Mouse (Mus musculus): ENCODE measurements around the gene Sgca.

Sgca gene

DNA sequence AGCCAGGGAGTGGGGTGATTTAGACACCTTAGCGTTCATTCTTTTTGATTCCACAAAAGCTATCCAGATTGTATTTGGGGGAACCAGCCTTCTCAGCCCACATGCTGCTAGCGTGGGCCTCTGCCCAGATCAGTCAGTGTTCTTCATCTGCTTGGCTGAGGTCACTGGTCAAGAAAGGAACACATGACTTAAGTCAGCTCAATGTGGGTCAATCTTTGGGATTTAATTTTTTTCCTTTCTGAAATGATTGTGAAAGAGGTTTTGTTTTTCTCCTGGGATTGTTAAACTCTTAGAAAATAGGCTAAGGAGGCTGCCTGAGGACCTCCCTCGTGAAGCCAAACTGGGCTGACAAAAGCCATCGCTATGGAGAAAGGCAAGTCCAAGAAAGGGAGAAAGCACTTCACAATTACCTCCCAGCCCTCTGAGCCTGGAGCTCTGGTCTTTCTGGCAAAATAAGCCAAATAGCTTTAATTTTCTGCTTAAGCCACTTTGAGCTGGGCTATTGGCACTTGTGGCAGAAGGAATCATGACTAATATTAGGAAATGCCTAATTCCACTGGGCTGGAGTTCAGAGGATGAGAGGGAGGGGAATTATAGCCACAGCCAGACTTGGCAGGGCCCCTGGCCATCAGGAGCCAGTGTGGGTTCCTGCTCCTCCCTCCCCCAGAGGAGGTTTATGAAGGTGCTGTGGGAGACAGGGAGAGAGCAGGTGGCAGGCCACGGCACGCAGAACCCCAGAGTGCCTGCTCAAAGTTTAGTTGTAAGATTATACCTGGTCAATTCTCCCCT lies 62.6 kb downstream of the Sgca start:
- DNase-seq (ENCODE audit: low spot score) = no peak

Data from retina, embryonic 14.5 days (tissue).